Mouse (Mus musculus) layer of hippocampus, postnatal 36 days (tissue): ENCODE results near the gene Bloc1s2. TPM values are rescaled to one million over a fixed set of nuclear protein-coding genes. Genes with fewer than 3 reads are reported as not detected.
"Not testable (repeated sequence)": the region's sequence is repeated elsewhere in the genome, so short reads cannot be mapped to it uniquely, and the experiment has no call there.

Source experiments
- DNase-seq, 2 experiments: peaks; one replicate each; pipeline ENCODE4 v3.0.0; 2022
- total RNA-seq, 2 experiments: library from RNA; stranded (reverse); gene quantifications; 2 replicates each; pipeline ENCODE4 v1.2.3; 2021

The Bloc1s2 gene
- total RNA-seq, 2 experiments from 2014 or later, result 62.2 to 66.8 TPM

DNA sequence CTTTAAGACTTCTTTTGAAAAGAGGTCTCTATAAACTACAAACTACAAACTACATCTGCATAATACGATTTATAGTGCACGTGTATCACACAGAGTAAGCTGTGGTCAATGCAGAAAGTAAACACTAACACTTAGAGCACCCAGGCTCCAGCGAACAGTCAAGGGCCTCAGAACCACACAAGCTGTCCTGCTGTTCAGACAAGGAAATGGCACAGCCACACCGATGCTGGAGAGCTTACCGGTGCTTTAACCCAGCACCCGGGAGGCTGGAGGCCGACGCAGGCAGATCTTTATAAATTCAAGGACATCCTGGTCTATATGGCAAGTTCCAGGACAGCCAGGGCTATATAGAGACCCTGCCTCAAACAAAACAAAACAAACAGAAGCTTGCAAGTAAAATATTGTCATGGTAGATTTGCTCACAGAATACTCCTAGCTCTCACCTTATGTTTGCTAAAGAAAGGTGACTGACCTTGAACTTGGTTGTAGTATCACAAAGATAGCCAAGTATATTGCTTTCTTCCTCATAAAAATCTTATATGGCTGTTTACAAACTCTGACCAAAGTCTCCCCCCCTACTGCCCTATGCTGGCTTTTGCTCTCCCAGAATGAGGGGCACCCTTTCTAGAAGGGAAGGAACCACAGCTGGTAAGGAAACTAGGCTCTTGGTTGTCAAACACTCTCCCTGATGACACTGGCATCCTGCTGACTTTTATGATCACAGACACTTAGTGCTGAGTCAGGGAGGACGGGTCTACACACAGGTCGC, 18.3 kb downstream of the Bloc1s2 start:
- no peak for DNase-seq

DNA sequence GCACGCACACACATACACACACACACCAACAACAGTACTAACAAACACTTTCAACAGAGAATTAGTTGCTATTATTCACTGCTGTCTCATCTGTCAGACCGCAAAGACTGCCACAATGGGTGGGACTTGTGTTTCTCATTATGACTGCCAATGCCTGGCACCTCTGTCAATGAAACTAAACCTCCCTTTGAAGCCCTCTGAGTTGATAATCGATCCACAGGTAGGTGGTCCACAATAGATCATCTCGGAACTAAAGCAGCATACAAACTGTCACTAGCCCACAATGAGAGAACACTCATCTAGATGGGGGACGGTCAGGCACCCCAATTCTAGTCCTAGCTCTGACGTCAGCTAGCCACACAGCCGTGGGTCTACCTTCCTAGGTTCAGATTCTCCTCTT, 25.1 kb downstream of the Bloc1s2 start:
- DNase-seq, result no peak

DNA sequence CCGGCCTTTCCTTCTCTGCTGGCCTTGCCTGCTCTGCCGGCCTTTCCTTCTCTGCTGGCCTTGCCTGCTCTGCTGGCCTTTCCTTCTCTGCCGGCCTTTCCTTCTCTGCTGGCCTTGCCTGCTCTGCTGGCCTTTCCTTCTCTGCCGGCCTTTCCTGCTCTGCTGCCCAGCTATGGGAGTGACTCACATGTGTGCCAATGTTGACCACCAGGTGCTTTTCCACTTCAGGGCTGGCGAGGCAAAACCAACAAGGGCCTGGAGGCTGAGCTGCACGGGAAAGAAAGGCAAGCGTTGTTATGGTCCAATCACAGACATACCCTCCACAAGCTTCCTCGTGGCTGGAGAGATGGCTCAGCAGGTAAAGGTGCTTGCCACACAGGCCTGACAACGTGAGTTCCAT, 25.6 kb downstream of the Bloc1s2 start:
- DNase-seq, result not testable (repeated sequence)

DNA sequence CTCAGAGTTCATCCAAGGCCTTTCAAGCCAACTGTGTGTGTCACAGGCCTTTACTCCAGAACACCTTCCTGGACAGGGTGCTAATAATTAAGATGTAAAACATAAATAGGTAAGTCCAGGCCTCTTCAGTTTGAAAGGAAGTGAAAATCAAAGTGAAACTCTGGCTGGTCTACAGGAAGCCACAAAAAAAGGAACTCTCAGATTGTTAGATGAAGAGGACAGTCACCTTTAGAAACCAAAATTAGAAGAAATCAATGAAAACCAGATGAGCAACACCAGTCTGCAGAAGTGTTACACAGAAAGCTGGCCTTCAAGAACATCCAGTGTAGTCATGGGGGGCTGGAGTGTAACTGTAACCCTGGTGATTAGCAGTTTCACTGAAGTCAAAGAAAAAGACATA, 28.5 kb downstream of the Bloc1s2 start:
- no peak for DNase-seq

DNA sequence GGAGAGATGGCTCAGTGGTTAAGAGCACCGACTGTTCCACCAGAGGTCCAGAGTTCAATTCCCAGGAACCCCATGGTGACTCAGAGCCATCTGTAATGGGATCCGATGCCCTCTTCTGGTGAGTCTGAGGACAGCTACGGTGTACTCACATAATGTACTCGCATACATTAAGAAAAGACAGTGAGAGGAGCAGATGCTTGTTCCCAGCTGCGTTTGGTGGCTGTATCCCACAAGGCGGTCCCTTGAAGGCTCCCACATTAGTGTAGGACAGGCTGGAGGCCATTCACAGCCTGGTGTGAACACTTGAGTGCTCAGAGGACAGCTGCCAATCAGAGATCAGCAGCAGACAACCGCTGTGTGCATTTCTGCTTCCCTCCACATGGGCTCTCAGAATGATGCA, 34.5 kb downstream of the Bloc1s2 start:
- no peak for DNase-seq

DNA sequence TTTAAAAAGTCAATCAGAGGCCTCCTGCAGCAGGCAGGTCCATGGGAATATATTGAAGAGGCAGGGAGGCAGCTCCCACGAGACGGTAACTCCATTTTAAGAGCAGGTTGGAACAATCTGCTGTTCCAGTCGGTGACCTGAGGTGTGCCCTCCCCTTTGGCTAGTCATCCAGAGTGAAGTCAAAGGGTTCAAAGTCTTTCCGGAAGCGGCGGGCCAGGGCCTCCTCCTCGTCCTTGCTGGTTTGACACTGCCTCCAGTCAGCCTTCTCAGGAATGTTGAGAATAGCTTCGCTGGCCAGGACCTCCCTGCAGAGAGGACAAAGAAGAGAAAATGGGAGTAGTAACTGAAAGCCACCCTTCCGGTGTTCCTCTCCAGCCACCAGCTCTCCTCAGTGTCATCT, 35.9 kb downstream of the Bloc1s2 start:
- no peak for DNase-seq

DNA sequence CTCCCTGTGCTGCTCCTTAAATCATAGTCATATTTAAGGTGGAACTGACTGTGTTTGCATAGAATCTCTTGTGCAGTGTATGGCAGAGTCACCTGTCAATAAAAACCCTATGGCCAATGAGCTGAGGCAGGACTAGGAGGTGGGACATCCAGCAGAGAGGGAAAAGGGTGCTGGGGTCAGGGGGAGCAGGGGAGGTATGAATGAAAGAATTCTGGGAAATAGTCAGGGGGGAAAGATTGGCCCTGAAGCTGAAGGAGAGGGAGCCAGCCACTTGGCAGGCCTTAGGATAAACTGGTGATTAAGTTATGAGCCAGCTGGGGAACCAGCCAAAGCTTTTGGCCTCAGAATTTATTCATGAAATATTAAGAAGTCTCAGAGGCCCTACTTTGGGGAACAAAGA, 37.2 kb downstream of the Bloc1s2 start:
- no peak for DNase-seq

DNA sequence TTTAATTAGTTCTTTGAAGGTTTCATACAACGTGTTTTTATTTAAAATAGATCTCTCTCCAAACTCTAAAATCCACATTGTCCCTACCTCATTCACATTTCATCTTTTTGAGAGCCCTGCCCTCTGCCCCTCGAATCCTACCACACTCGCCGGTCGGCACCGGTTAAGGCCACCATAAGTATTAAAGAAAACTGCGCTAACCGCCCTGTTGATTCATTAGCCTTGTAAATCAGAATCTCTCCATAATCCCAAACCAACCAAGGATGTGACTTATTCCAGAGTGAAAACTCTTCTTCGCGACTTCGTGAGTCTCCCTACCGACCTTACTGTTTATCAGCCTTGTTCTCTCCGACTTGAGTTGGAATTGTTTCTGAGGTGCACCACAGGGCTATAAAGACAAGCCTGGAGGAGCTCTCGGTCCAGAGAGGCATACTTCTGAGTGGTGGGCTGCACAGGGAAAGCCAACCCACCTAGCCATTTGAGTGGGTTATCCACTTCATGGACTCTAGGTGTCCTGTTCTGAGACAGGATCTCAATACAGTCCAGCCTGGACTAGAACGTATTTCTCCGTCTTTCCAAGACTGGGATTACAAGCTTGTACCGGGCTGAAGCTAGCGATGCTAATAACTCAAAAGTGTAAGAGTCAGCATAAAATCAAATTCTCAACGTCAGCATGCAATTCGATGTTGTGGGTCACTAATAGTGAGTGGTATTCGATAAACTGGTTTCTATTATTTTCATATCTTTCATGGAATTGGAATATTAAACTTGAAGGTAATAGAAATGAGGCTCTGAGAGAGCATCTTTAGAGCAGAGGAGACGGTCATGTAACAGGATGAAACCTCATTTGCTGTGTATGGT, 38.4 kb downstream of the Bloc1s2 start:
- DNase-seq, result no peak

DNA sequence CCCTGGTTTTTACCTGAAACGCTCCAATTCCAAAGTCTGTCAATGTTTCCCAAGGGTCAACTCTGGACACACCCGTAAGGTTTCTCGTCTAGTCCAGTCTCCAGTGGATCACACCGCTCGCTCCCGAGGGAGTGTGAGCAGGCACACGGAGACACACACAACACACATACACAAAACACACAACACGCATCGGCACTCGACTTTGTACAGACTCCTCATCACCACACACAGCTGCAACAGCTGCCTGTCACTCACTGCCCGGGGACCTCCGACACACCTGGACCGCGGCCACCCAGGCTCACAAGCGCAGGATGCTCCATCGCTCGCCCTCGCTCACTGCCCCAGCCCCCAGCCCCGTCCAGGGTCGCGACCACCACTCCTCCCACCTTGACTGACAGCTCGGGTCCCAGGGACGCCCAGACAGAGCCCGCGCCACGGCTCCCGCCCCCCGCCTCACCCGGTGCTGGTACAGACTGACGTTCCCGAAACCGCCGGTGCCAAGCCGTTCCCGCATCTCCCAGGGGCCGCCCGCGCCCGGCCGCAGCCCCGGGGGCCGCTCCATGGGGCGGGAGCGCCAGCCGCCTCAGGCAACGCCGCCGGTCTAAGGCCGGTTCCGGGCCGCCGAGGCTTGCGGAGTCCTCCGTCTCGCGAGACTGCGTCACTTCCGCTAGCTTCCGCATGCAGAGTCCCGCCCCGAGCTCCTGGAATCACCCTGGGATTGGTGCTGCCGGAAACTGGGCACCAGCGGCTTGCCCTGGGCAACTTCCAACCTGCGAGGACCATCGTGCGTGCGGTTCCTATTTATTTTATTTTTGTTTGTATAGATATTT, 39.2 kb downstream of the Bloc1s2 start, which contains the start of gene Chuk:
Gene Chuk (minus strand): TSS at position 650 of the 830 bp plus-strand sequence.
- peak; percentile 91 to 94 for DNase-seq

DNA sequence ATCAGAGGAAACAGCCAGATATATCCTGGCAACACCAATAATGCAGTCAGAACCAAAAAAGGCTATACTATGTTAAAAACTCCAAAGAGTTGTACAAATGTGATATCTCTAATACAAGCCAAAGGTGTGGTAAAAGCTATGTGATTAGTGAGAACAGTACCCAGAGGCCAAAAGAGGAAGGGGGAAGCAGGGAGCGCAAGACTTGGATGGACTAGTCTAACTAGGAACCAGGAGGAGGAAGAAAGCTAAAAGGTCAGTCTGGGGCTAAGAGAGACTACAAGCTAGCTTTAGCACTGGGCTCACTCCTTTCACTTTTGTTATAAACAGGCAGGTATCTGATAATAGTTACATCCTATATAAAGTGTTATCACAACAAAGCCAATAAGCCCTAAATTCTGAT, 41.9 kb downstream of the Bloc1s2 start:
- no peak for DNase-seq

DNA sequence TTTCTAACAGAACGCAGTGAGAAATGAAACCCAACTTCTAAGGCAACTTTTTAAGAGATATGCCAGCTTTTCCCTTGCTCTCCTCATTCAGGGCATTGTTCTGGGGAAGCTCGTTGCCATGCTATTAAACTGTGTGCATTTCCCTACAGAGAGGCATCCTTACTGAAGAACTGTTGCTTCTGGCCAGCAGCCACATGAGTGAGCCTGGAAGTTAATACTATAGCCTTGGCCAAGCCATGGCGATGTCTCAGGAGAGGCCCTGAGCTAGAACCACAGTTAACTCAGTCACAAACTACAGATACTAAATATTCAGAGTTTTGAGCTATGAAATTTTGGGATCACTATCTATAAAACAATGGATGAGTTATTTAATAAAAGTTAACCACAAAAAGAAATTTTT, 43.2 kb downstream of the Bloc1s2 start:
- no peak for DNase-seq

DNA sequence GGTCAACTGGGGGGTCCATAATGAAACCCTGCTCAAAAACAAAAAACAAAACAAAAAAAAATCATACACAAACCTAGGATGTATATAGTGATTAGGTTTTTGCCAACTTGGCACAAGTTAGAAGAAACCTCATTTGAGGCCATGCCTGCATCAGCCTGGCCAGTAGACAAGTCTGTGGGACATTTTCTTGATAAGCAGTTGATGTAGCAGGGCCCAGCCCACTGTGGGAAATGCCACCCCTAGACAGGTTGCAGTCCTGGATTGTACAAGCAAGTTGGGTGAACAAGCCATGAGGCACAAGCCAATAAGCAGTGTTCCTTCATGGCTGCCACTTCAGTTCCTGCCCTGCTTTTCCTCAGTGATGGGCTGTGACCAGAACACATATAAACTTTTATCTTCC, 45.4 kb downstream of the Bloc1s2 start:
- no peak for DNase-seq

Other genes with a start within 250 kb of the Bloc1s2 start
- 10 to 100 TPM in 1 of 2 experiments, 1 to 10 TPM in 1; 8.1 to 10.1 TPM for gene Dnmbp, start 206.3 kb downstream of the Bloc1s2 start, total RNA-seq
- gene Cpn1, start 159.9 kb downstream of the Bloc1s2 start, total RNA-seq, result under 1 TPM in 1 of 2 experiments, not detected in 1; 0.33 TPM
- not detected for gene Cyp2c23, start 117.2 kb downstream of the Bloc1s2 start, total RNA-seq
- gene Erlin1, start 76.7 kb downstream of the Bloc1s2 start, total RNA-seq, result 10 to 100 TPM; 20.1 to 21.5 TPM
- gene Chuk, start 39.0 kb downstream of the Bloc1s2 start, total RNA-seq, result 10 to 100 TPM; 51.1 to 53.6 TPM
- 10 to 100 TPM; 18.1 to 19.2 TPM for gene Cwf19l1, start 10.6 kb downstream of the Bloc1s2 start, total RNA-seq
- gene Pkd2l1, start 46.0 kb upstream of the Bloc1s2 start, total RNA-seq, result under 1 TPM; 0.15 to 0.20 TPM
- 1 to 10 TPM in 1 of 2 experiments, under 1 TPM in 1; 0.94 to 1.7 TPM for gene Scd3, start 56.8 kb upstream of the Bloc1s2 start, total RNA-seq
- 100 to 1,000 TPM; 621 to 658 TPM for gene Scd2, start 147.2 kb upstream of the Bloc1s2 start, total RNA-seq
- gene Scd4, start 186.6 kb upstream of the Bloc1s2 start, total RNA-seq, result 1 to 10 TPM; 1.7 to 2.7 TPM